Mouse (Mus musculus): Measurements from ENCODE around the gene Mef2c. TPM values are rescaled to one million over a fixed set of nuclear protein-coding genes. Genes with fewer than 3 reads are reported as not detected.

The Mef2c gene
- total RNA-seq, 2 experiments from 2014 or later: 57.4 to 86.5 TPM

DNA sequence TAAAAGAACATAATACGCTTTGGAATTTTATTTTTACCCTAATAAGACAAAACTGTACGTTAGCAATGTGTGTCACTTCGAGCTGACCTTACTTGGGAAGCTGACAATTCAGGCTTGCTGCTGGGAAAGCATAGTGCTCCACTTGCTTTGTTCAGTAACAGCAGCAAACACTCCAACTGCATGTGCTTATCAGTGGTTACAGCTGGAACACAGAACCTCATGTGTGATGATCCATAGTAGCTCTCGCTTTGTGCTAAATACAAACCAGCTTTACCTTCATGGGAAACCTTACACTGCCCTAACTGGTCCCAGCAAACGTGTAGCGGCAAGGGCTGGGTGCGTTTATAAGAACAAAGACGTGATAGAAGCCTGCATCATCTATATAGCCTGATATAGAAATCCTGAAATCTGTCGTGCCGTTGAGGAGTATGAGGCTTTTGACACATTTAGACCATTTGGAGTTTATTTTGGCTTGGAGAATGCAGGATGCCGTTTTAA is 65.0 kb downstream of the Mef2c start:
- no peak for ATAC-seq (ENCODE audit: poor library complexity, severe bottlenecking)

DNA sequence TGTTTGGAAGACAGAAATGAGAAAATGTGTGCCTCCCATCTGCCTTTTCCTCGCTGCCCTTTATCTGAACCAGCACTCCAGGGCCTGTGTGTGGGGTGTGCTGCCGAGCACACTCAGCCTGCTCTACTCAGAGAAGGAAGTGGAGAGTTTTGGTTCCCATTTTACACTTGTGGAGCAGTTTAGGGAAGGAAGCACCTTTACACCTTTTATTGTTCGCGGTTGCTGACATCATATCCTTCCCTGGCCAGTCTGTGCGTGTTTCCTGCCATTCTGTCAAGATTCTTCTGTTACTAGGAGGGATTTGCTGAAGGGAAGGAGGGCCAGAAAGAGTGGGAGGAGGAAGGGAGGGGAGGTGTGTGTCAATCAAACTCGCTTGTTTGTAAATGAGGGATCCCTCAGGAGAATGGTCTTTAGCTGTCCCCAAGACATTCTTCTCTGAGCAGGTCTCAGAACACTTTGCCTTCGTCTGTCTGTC is 68.2 kb downstream of the Mef2c start:
- ATAC-seq (ENCODE audit: poor library complexity, severe bottlenecking): peak; percentile 89

- no peak for ATAC-seq (ENCODE audit: poor library complexity, severe bottlenecking)
Measured at GRCm38 (mm10) chr13:83572469-83572868, 68.6 kb downstream of the Mef2c start.

DNA sequence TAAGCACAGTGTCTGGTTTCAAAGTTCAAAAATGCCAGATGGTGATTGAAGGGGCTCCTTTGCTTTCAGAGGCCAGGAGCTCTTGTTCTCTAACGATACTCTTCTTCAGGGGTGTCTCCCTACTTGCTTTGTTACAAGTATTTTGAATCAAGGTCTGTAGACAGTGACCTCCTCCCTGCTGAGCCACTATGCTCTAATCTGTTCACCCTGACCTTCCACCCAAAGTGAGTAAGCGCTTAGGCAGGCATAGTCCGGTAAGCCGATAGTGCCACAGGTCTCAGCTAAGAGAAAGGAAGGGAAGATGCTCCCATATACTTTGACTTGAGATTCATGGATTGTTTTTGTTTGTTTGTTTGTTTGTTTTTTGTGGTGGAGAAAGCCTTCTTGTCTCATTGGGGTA is 69.5 kb downstream of the Mef2c start:
- no peak for ATAC-seq (ENCODE audit: poor library complexity, severe bottlenecking)

DNA sequence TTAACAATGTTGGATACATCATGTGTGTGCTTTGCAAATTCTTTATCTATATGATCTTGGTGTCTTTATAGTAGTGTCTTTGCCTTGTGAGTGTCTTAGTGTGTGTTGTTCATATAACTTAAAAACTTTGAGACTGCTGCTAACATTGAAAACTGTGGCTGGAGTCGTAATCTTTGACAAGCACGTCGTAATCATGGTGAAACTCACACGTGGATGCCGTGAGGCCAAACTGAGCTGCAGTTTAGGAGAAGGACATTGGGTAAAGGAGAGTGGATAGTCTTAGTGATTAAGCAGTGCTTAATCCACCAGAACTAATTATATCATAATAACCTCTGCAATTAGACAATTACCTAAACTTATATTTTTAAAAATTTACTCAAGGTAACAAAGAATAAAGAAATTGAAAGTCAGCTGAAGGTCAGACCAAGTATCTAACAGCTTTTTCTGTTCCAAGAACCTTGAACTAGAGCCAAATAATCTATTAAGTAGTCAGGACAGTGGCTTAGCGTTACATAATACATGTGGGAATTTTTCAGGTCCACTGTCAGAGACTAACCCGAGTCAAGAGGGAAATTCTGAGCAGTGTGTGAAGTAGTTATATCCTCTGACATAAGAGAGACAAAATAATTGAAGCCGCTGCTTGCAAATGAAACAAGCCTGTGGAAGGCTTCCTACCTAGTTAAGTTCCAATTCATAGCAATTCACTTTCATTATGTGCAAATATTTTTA is 70.2 kb downstream of the Mef2c start:
- no peak for ATAC-seq (ENCODE audit: poor library complexity, severe bottlenecking)

DNA sequence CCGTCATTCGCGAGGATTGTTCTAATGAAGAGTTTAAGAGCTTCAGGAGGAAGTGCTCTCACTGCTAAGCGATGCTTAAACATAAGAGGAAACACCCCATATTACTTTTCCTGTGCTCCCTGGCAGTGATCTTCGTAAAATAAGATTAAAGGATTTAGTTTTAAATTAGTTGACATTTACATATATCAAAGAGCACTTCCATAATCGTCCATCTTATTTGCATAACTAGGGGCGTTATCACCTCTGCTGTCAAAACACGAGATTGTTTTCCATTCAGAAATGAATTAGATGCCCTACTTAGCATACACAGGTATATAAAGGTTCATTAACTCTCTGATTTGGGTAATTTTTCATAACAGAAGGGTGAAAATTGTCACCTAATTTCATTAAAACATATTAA is 71.0 kb downstream of the Mef2c start:
- 0 out of 2 replicates have a peak, but pooled peaks have one; percentile 8 for ATAC-seq (ENCODE audit: poor library complexity, severe bottlenecking)

- no peak for ATAC-seq (ENCODE audit: poor library complexity, severe bottlenecking)
Measured at GRCm38 (mm10) chr13:83579410-83579809, 75.6 kb downstream of the Mef2c start.

DNA sequence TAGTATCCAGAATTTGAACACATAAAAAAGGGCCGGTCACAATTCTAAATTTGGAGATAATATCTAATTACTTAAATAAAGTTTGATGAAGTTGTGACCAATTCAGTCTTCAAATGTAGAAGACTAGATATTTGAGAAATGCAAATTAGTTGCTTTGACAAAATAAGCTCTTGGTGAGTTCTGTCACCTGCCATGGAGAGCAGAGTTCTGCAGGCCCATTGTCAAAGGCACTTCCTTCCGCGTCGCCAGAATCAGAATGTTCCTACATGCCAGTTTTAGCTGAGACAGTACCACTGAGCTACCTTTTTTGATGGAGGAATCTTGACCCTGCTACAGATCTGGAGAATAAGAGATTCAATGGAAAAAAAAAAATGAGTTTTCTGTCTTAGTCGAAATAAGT is 77.0 kb downstream of the Mef2c start:
- ATAC-seq (ENCODE audit: poor library complexity, severe bottlenecking): no peak

- no peak for ATAC-seq (ENCODE audit: poor library complexity, severe bottlenecking)
Measured at GRCm38 (mm10) chr13:83582564-83582963, 78.7 kb downstream of the Mef2c start.

DNA sequence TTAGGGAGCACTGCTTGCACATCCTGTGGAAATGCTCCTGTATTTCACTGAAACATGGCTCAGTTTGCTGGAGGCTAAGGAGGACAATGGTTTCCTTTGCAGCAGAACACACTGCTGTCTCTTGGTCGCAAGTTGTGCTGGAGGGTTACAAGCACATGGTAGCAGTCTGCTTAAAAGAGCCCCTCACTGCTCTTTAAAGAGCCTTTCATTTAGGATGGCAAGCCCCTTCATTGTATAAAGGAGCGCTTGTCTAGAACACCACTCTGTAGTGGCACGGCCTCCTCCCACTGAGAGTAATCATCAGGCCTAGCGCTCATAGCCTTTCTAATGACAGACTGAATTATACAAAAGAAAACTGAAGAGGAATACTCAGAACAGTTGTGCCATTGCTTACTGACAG is 80.0 kb downstream of the Mef2c start:
- no peak for ATAC-seq (ENCODE audit: poor library complexity, severe bottlenecking)

GRCm38 (mm10) chr13:83585359-83585758 is 81.5 kb downstream of the Mef2c start:
- peak; percentile 88 for ATAC-seq (ENCODE audit: poor library complexity, severe bottlenecking)

- ATAC-seq (ENCODE audit: poor library complexity, severe bottlenecking): no peak
Measured at GRCm38 (mm10) chr13:83588186-83588585, 84.4 kb downstream of the Mef2c start.

GRCm38 (mm10) chr13:83590886-83591285 is 87.1 kb downstream of the Mef2c start:
- ATAC-seq (ENCODE audit: poor library complexity, severe bottlenecking): no peak

DNA sequence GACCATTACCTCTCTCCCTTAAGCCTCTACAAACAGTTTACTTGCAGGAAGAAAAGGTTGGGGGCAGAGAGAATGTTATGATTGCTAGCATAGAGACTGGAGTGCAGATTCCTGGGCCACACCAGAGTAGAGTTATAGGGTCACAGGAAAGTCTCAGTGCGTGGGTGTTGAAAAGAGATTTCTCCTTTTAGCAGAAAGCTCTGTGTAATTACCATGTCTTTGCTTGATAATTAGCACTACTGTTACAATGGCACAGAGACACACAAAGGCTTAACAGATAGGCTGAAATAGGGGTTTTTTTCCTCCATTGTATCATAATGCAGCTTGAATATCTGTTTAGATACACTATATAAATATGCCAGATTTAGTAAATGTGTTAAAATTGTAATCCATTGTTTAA is 91.6 kb downstream of the Mef2c start:
- ATAC-seq (ENCODE audit: poor library complexity, severe bottlenecking): no peak

- ATAC-seq (ENCODE audit: poor library complexity, severe bottlenecking): no peak
Measured at GRCm38 (mm10) chr13:83596989-83597738, 93.3 kb downstream of the Mef2c start.

GRCm38 (mm10) chr13:83597739-83598210 is 93.9 kb downstream of the Mef2c start:
- no peak for ATAC-seq (ENCODE audit: poor library complexity, severe bottlenecking)

DNA sequence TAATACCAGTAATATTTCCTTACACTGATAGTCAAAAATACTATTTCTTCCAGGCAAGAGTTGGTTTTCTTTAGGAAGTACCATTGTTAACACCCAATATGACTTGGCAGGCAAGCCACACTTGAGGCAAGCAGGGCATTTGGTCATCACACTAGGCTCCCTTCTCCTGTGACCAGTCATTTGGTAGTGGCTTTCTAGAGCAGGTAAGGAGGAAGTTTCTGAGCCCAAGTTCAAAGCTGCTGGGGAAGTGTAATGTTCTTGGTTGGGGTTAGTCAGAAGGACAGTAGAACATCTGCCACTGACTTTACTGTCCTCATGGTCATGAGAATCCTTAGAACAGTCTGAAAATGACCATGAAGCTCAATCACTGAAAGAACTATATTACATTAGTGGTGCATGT is 96.5 kb downstream of the Mef2c start:
- no peak for ATAC-seq (ENCODE audit: poor library complexity, severe bottlenecking)

- peak; percentile 69 for ATAC-seq (ENCODE audit: poor library complexity, severe bottlenecking)
Measured at GRCm38 (mm10) chr13:83601741-83602140, 97.9 kb downstream of the Mef2c start.

- ATAC-seq (ENCODE audit: poor library complexity, severe bottlenecking): no peak
Measured at GRCm38 (mm10) chr13:83603373-83604265, 99.8 kb downstream of the Mef2c start.

GRCm38 (mm10) chr13:83604320-83604719 is 100.5 kb downstream of the Mef2c start:
- ATAC-seq (ENCODE audit: poor library complexity, severe bottlenecking): no peak

GRCm38 (mm10) chr13:83604785-83605184 is 101.0 kb downstream of the Mef2c start:
- 0 out of 2 replicates have a peak, but pooled peaks have one; percentile 10 for ATAC-seq (ENCODE audit: poor library complexity, severe bottlenecking)

Measured in megakaryocyte, adult 5-6 weeks (primary cell).